Mouse (Mus musculus) left cerebral cortex, adult 2 months (tissue): ENCODE results near the gene Cstad. TPM values are rescaled to one million over a fixed set of nuclear protein-coding genes. Genes with fewer than 3 reads are reported as not detected.

Experiments
- DNase-seq, 2 experiments: peaks; one replicate each; pipeline ENCODE4 v3.0.0; 2021 to 2022; ENCODE audit warnings: low spot score in 2 of 2, mixed read lengths in 1 of 2; ENCODE audit errors: extremely low spot score in 1 of 2
- H3K27ac ChIP-seq: fragments of 200-600 bp; 2 replicates; pipeline ENCODE4 v1.8.1; 2022
- H3K4me3 ChIP-seq: fragments of 200-600 bp; 2 replicates; pipeline ENCODE4 v1.8.1; 2022
- CTCF ChIP-seq: fragments of 200-600 bp; IDR thresholded peaks from 2 replicates; pipeline ENCODE4 v1.8.1; 2022; ENCODE audit warnings: antibody characterized with exemption, mild to moderate bottlenecking, moderate library complexity
- intact Hi-C: fragments of 180-260 bp; cut with DNase I; formaldehyde crosslinking; loops from one replicate; pipeline ENCODE4 v1.15.1; 2025
- total RNA-seq, 2 experiments: library from RNA; stranded (reverse); gene quantifications; 2 replicates each; pipeline ENCODE4 v1.2.3; 2021

Gene Cstad
- total RNA-seq, 2 experiments from 2014 or later = 2.8 to 5.7 TPM

GRCm38 (mm10) chr2:30654582-30654981 is 59.7 kb downstream of the Cstad start:
- no peak for TF ChIP-seq CTCF
- H3K27ac ChIP-seq = peak overlapping the region; percentile 97
- no peak overlapping the region for H3K4me3 ChIP-seq
- intact Hi-C loops = no loop called here
- DNase-seq = no peak

- no peak for DNase-seq
- Histone ChIP-seq H3K27ac (peak overlapping the region; percentile 97), H3K4me3 (no peak overlapping the region)
- TF ChIP-seq CTCF = no peak
- intact Hi-C loops = loop anchor here (2.0 kb wide), 1 partner anchor 61 kb away; the partner anchor contains the start of gene Cstad
Observed at GRCm38 (mm10) chr2:30655746-30656145, 60.9 kb downstream of the Cstad start.

- intact Hi-C loops = loop anchor here (2.0 kb wide), 1 partner anchor 62 kb away; the partner anchor contains the start of gene Cstad
- Histone ChIP-seq H3K27ac (peak overlapping the region; percentile 100), H3K4me3 (no peak overlapping the region)
- no peak for TF ChIP-seq CTCF
- DNase-seq = no peak
Observed at GRCm38 (mm10) chr2:30656711-30657555, 62.1 kb downstream of the Cstad start.

GRCm38 (mm10) chr2:30657674-30658479 is 63.0 kb downstream of the Cstad start:
- no peak for TF ChIP-seq CTCF
- DNase-seq = no peak
- Histone ChIP-seq H3K4me3 (peak overlapping the region; percentile 44), H3K27ac (peak overlapping the region; percentile 100)
- intact Hi-C loops = loop anchor here (1.0 to 2.0 kb wide), 6 partner anchors 19 to 185 kb away; partner anchors contain the start of gene Cstad

GRCm38 (mm10) chr2:30658480-30658843 is 63.6 kb downstream of the Cstad start:
- peak; percentile 100 for DNase-seq
- Histone ChIP-seq H3K4me3 (peak overlapping the region; percentile 44), H3K27ac (peak overlapping the region; percentile 100)
- intact Hi-C loops = loop anchor here (1.0 to 2.0 kb wide), 5 partner anchors 18 to 186 kb away; no protein-coding TSS in a partner anchor
- TF ChIP-seq CTCF = no peak

Other genes starting within 250 kb of the Cstad start
- 100 to 1,000 TPM; 291 to 312 TPM for gene Sh3glb2, start 235.7 kb upstream of the Cstad start, total RNA-seq
- gene Miga2, start 230.8 kb upstream of the Cstad start, total RNA-seq = 100 to 1,000 TPM; 120 to 138 TPM
- 10 to 100 TPM; 25.8 to 26.8 TPM for gene Dolpp1, start 202.8 kb upstream of the Cstad start, total RNA-seq
- 10 to 100 TPM; 56.5 to 58.2 TPM for gene Crat, start 179.2 kb upstream of the Cstad start, total RNA-seq
- gene Ptpa, start 179.0 kb upstream of the Cstad start, total RNA-seq = 100 to 1,000 TPM; 177 to 178 TPM
- 10 to 100 TPM; 20.9 to 25.3 TPM for gene Ier5l, start 120.8 kb upstream of the Cstad start, total RNA-seq
- 10 to 100 TPM in 1 of 2 experiments, 1 to 10 TPM in 1; 9.9 to 12.6 TPM for gene 1700001O22Rik, start 208.6 kb downstream of the Cstad start, total RNA-seq
- gene Ntmt1, start 212.8 kb downstream of the Cstad start, total RNA-seq = 10 to 100 TPM; 35.2 to 38.8 TPM
- gene Asb6, start 235.3 kb downstream of the Cstad start, total RNA-seq = 10 to 100 TPM; 35.4 to 40.5 TPM
- 1 to 10 TPM; 1.5 to 1.7 TPM for gene Prrx2, start 239.9 kb downstream of the Cstad start, total RNA-seq